Mouse (Mus musculus) hindbrain, postnatal 0 days (tissue): ENCODE data around the gene Pde2a. TPM values are rescaled to one million over a fixed set of nuclear protein-coding genes. Genes with fewer than 3 reads are reported as not detected.
A peak's percentile ranks its signal among the peaks of the same experiment; 100 is the strongest.
"Not testable (repeated sequence)": the region's sequence is repeated elsewhere in the genome, so short reads cannot be mapped to it uniquely, and the experiment has no call there.

Experiments used
- ATAC-seq: fragments of 200-750 bp; cut with Nextera tagmentation; 2 replicates; pipeline ENCODE4 v1.8.0; 2017; ENCODE audit warnings: mild to moderate bottlenecking, moderate TSS enrichment, moderate library complexity
- DNase-seq: peaks from one replicate; pipeline ENCODE4 v3.0.0-alpha.2; 2015; ENCODE audit warnings: low spot score
- H3K27ac ChIP-seq: fragments of 300-500 bp; sonication (generic); 2 replicates; pipeline ENCODE4 v1.5.1; 2014; ENCODE audit warnings: mild to moderate bottlenecking
- H3K27me3 ChIP-seq: fragments of 300-500 bp; sonication (generic); 2 replicates; pipeline ENCODE4 v1.6.1; 2014; ENCODE audit warnings: low read length, mixed read lengths; ENCODE audit not compliant: insufficient read depth
- H3K36me3 ChIP-seq: fragments of 300-500 bp; sonication (generic); 2 replicates; pipeline ENCODE4 v1.6.1; 2014; ENCODE audit warnings: low read length, mixed read lengths; ENCODE audit not compliant: insufficient read depth
- H3K4me1 ChIP-seq: fragments of 300-500 bp; sonication (generic); 2 replicates; pipeline ENCODE4 v1.6.1; 2014; ENCODE audit warnings: antibody characterized with exemption, low read length, mixed read lengths; ENCODE audit not compliant: insufficient read depth
- H3K4me2 ChIP-seq: fragments of 300-500 bp; sonication (generic); 2 replicates; pipeline ENCODE4 v1.6.1; 2014; ENCODE audit warnings: low read depth, mild to moderate bottlenecking, low read length, moderate library complexity, mixed read lengths
- H3K4me3 ChIP-seq: fragments of 300-500 bp; sonication (generic); 2 replicates; pipeline ENCODE4 v1.5.1; 2014; ENCODE audit warnings: low read length
- H3K9ac ChIP-seq: fragments of 300-500 bp; sonication (generic); replicated peaks from 2 replicates; pipeline ENCODE4 v1.6.1; 2014; ENCODE audit warnings: mild to moderate bottlenecking, low read length, moderate library complexity, mixed read lengths
- H3K9me3 ChIP-seq: fragments of 300-500 bp; sonication (generic); 2 replicates; pipeline ENCODE4 v1.6.1; 2016; ENCODE audit warnings: low read length, mixed read lengths
- CTCF ChIP-seq: IDR thresholded peaks from 2 replicates; pipeline ENCODE4 v1.5.1; 2016; ENCODE audit warnings: antibody characterized with exemption, control low read depth, low read depth
- WGBS: fragments of 180-500 bp; shearing (Covaris S2); extraction: QIAGEN DNeasy Blood & Tissue Kit; methylation state at CpG from one replicate; pipeline ENCODE4 v1.1.7; 2014; 5-methylcytosine and 5-hydroxymethylcytosine counted together
- microRNA counts: library from miRNA; unstranded; fragments of <30 nt; microRNA quantifications from one replicate; lab custom pipeline; 2015
- microRNA-seq, 2 experiments: library from miRNA; unstranded; fragments of <30 nt; microRNA quantifications; one replicate each; pipeline ENCODE4; 2016
- polyA plus RNA-seq: library from polyadenylated mRNA; unstranded; fragments of >200 nt; fragmentation: Nextera tagmentation; extraction: Ambion mirVana; gene quantifications from 2 replicates; pipeline ENCODE4 v1.2.1, GENCODE M21; 2015
- total RNA-seq: library from RNA; depleted of rRNA; stranded (reverse); fragments of >200 nt; gene quantifications from 2 replicates; pipeline ENCODE4 v1.2.3, GENCODE M21; 2014; rRNA removed

Gene Pde2a
- total and polyA plus RNA-seq, 2 experiments from 2014 or later, result 27.1 to 55.8 TPM

GRCm38 (mm10) chr7:101557391-101557790 lies 135.9 kb downstream of the Pde2a start:
- TF ChIP-seq CTCF, result no peak
- 75% methylated on average over 1 of the region's 1 CpGs for WGBS
- Histone ChIP-seq H3K27ac (no peak overlapping the region), H3K36me3 (no peaks in the 10 kb centered on the region), H3K9me3 (no peaks in the 10 kb centered on the region), H3K4me1 (no peaks in the 10 kb centered on the region), H3K4me3 (no peak overlapping the region), H3K27me3 (no peaks in the 10 kb centered on the region), H3K4me2 (no peak overlapping the region), H3K9ac (no peak overlapping the region)
- ATAC-seq (no peak), DNase-seq (no peak)

DNA sequence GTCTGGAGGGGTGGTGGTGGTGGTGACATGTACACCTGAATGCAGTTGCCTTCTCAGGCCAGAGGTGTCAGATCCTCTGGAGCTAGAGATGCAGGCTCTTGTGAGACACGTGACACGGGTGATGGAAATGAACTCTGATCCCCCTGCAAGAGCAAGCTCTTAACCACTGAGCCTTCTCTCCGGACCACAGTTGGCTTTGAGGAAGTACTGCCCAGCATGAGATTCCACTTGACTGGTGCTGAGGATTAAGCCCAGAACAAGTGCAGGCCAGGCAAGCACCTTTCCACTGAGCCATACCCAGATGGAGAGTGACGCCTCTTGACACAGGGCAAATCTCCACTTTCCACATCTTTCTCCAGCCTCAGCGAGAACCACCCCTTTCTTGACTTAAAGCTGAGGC lies 137.9 kb downstream of the Pde2a start:
- 69% methylated on average over 5 of the region's 5 CpGs for WGBS

More for the DNA sequence above, 137.9 kb downstream of the Pde2a start:
- H3K4me2 ChIP-seq, H3K4me3 ChIP-seq, DNase-seq, H3K36me3 ChIP-seq, H3K27ac ChIP-seq, H3K4me1 ChIP-seq, H3K9me3 ChIP-seq, H3K9ac ChIP-seq, ATAC-seq, H3K27me3 ChIP-seq: not testable (repeated sequence)

MicroRNAs within 50 kb of the gene (microRNA counts, 519-probe panel; counts per million panel counts)
- not detected for microRNA mmu-miR-139-3p (lab: Ali Mortazavi, UCI)
- microRNA mmu-miR-139-5p (lab: Ali Mortazavi, UCI), result 2,369 counts per million, percentile 35 among the panel's probes with 10 or more counts

Small RNA genes lying within 50 kb of the gene (microRNA-seq; reads per million reads assigned to microRNA genes)
- 3,379 to 3,946 reads per million in 2 experiments for gene Mir139

Other genes starting within 250 kb of the Pde2a start
- 16.9 and 49.3 TPM in 2 replicates for gene Atg16l2, start 119.4 kb upstream of the Pde2a start, total RNA-seq
- gene Atg16l2, start 119.4 kb upstream of the Pde2a start, polyA plus RNA-seq, result 18.8 and 20.6 TPM in 2 replicates
- gene Stard10, start 104.6 kb upstream of the Pde2a start, total RNA-seq, result 39.3 and 53.4 TPM in 2 replicates
- 17.2 and 20.1 TPM in 2 replicates for gene Stard10, start 104.6 kb upstream of the Pde2a start, polyA plus RNA-seq
- 19.2 and 44.0 TPM in 2 replicates for gene Arap1, start 73.6 kb upstream of the Pde2a start, total RNA-seq
- gene Arap1, start 73.6 kb upstream of the Pde2a start, polyA plus RNA-seq, result 9.2 and 10.5 TPM in 2 replicates
- not detected in 2 replicates for gene Gm45837, start 10.8 kb upstream of the Pde2a start, total RNA-seq
- gene Gm45837, start 10.8 kb upstream of the Pde2a start, polyA plus RNA-seq, result not detected in 2 replicates
- not detected in 2 replicates for gene Art2b, start 163.9 kb downstream of the Pde2a start, total RNA-seq
- not detected in 2 replicates for gene Art2b, start 163.9 kb downstream of the Pde2a start, polyA plus RNA-seq
- 42.8 and 67.4 TPM in 2 replicates for gene Clpb, start 241.9 kb downstream of the Pde2a start, total RNA-seq
- 36.5 and 36.6 TPM in 2 replicates for gene Clpb, start 241.9 kb downstream of the Pde2a start, polyA plus RNA-seq